Mouse (Mus musculus) WW6 (cell line): ENCODE measurements around the gene Olfr324.

Experiments
- DNase-seq: peaks from one replicate; pipeline ENCODE4 v3.0.0-alpha.2; 2013; ENCODE audit warnings: low read depth, low spot score

Gene Olfr324

DNA sequence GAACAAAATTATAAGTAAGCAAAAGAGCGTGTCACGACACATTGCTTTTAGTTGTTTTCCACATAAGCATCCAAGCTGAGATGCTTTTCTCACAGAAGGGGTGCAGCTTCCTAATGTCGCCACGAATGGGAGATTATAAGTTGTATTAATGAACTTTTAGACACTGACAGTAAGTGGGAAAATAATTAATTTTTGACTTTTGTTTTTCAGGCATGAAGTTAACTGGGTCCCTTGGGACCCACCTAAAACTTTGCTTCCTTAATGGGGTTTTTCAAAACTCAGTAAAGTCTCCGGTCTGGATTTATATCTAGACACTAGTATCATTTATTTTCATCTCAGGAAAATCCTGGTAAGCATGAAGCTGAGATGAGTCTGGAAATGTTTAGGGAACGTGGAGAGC, at the start of gene Olfr324:
Gene Olfr324, plus strand, starts transcription at position 301 of the 400 bp plus-strand sequence.
- DNase-seq, result no peak

DNA sequence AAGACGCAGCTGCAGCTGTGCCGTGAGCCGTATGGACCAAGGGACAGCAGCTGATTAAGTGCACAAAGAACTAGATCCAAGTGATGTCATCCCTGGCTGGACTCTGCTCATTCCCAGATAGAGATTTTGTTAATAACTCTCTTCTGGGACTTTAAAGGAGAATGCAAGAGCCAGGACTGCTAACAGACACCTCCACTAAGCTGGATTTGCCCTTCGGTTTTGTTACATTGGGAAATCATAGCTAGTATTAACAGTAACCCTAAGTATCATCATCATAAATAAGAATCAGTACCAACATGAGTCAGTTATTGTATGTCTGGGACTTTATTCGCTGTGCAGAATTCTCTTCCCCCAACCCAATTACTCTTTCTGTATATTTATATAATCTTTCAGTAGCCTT, 48.6 kb upstream of the Olfr324 start, which contains the start of gene Olfr329-ps:
Gene Olfr329-ps, minus strand, starts transcription at position 101 of the 400 bp plus-strand sequence.
- DNase-seq, result no peak

DNA sequence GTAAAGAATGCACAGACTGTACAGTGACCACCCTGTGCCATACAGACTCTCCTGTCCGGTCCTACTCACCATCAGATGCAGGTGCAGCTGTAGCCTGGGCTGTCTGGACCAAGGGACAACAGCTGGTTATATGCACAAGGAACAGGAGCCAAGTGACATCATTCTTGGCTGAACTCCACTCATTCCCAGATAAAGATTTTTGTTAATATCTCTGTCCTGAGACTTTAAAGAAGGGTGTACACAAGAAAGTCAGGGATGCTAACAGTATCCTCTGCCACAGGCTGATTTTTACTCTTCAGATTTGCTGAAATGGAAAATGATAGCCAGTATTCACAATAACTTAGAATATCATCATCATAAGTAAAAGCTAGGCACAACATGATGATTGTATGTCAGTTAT, 39.4 kb upstream of the Olfr324 start, which contains the start of gene Olfr328:
Gene Olfr328, minus strand, starts transcription at position 101 of the 400 bp plus-strand sequence.
- no peak for DNase-seq

DNA sequence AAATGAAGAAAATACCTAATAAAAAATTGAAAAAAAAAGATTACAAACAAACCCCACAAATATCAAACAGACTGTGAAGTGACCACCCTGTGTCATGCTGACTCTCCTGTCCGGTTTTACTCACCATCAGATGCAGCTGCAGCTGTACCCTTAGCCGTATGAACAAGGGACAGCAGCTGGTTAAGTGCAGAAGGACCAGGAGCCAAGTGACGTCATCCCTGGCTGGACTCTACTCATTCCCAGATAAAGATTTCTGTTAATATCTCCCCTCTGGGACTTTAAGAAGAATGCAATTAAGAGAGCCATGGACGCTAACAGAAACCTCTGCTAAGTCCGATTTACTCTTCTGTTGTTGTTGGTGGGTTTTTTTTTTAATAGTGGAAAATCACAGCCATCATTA, 24.5 kb upstream of the Olfr324 start, which contains the start of gene Olfr224:
Gene Olfr224, minus strand, starts transcription at position 149 of the 400 bp plus-strand sequence.
- DNase-seq, result no peak

DNA sequence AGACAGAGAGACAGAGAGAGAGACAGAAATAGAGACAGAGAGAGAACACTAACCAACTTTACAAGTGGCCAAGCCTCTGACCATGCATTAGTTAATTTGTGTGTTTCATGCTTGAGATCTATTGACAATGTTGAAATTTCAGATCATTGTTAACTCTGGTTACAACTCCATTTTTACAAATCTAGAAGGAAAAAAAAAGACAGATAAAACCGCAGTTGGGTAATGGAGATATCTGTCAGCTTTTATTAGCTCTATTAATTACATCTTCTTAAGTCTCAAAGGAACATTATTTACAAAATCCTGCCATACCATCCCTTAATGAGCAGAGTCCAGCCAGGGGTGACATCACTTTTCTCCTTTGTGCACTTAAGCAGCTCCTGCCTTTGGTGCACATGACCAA, 17.5 kb upstream of the Olfr324 start, which contains the start of gene Olfr325:
Gene Olfr325, plus strand, starts transcription at position 301 of the 400 bp plus-strand sequence.
- DNase-seq, result no peak

DNA sequence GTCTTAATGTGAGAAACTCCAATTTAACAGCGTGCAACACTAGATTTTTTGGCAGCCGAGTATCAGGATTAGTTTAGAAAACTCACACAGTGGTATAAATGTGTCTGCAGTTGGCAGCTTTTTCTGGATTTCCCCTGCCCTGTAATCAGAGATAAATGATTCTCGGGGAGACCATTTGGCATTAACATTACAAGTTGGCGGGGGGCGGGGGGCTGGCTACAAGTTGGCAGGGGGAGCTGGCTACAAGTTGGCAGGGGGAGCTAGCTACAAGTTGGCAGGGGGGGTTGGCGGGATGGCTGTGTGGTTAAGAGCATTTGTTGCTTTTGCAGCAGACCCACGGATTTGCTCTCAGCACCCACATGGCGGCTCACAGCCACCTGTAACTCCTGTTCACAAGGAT, 16.3 kb upstream of the Olfr324 start:
- no peak for DNase-seq

DNA sequence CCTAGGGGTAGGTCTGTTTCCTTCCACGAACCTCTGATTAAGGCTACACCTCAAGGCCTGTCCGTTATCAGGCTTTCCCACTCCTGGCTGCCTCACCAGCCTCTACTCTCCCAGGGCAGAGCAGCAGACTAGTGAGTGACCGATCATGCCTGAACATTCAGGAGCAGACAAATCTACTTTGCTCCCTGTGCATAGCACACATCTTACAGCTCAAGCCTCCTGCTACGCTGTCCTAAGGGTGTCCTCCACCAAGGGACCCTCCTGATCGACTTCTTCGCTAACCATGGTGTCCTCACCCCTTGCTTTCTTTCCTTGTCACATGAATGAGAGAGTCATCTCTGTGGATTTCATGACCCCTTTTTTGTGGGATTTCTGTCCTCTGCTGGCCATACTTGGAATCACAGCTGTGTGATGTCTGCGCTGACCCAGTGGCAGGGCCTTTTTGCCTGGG, 7.0 kb upstream of the Olfr324 start:
- peak; percentile 11 for DNase-seq

DNA sequence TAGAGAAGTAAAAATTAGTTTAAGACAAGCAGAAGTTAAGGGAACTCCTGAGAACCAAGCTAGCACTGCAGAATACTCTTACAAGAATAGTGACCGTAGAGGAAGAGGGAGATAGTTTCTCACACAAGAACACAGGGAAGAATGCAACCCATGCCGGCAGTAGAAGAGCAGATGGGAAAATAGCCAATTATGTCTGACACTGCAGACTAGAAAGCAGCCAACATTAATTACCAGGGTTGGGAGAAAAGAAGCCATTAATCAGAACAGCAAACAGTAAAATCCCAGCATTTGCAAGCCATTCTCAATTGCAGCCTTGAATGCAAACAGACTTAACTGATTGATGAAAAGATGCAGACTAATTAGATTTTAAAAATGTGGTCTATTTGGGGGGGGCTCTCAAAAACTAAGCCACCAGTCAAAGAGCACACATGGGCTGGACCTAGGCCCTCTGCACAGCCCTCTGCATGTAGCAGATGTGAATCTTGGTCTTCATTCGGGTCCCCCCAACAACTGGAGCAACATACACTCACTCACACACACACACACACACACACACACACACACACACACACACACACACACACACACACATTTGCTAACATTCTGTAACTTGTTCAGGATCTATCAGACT, 6.2 kb upstream of the Olfr324 start:
- DNase-seq, result no peak

DNA sequence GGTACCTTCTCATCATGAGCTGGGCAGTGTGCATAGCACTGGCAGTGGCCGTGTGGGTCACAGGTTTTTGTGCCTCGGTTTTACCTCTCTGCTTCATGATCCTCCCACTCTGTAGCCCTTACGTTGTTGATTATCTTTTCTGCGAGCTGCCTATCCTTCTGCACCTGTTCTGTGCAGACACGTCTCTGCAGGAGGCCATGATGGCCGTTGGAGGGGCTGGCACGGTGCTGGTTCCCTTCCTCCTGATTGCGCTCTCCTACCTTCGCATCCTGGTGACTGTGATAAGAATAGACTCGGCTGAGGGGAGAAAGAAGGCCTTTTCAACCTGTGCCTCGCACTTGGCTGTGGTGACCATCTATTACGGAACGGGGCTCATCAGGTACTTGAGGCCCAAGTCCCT, 2.9 kb downstream of the Olfr324 start:
- no peak for DNase-seq

DNA sequence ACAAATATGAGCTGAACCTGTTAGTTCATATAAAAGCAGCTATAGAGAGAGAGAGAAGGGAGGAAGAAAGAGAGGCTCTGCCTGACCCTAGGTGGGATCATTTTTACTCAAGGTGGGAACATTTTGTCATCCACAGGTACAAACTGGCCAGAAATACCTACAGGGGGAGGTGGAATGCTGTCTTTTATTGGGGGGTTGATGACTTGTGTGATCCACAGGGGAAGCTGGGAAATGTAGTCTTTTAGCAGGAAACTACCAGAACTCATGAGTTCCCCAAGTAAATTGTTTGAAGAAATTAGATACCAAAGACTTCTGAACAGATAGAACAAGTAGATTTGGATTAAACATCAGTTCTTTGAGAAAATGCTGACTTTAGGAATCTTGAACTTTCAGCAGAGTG, 7.1 kb downstream of the Olfr324 start:
- no peak for DNase-seq

DNA sequence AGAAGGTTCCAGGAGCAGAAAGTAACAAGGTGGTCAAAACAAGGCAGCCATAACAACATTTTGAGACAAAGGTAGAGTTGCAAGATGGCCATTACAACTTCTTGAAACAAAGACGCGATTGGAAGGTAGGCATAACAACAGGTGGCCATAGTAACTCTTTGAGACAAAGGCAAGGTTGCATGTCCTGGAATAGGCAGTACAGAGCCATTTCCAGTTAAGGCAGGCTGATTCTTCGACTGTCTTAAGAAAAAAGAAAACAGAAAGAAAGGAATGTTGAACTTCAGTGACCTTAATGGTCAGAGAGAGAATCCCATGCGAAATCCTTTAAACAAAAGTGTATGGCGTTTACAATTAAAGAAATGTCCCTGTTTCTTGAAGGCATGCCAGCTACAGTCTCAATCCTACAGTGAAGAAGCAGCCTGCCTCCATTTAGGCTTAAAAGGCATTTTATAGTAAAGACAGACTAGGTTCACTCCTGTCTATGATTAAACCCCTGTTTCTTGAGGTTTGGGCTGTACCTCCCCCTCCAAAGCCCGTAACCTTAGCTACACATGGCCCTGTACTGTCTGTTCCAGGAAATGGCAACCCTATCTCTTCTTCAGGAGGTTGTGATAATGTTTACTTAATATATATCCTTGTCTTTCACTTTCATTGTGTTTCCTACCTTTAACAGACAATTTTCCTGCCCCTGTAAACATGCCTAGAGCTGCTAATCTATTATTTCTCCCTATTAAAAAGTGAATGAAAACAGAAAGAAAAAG, 8.1 kb downstream of the Olfr324 start:
- no peak for DNase-seq

DNA sequence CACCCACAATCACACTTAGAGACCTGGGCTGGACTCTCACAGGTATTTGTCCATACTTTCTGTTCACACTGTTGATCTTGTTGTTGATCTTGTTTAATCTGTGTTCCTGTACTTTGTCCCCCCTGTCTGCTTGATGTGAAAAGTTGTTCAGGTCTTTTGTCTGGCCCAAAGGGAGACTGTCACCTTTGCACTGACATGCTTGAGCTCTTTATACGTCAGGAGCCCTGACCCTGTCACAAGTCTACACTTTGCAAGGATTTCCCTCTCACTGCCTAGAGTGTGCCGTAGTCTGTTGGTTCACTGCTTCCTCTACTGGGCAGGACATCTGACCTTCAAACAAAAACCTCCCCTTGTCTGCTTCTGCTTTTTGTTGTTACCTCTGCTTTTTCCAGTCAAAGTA, 9.8 kb downstream of the Olfr324 start:
- DNase-seq, result no peak

DNA sequence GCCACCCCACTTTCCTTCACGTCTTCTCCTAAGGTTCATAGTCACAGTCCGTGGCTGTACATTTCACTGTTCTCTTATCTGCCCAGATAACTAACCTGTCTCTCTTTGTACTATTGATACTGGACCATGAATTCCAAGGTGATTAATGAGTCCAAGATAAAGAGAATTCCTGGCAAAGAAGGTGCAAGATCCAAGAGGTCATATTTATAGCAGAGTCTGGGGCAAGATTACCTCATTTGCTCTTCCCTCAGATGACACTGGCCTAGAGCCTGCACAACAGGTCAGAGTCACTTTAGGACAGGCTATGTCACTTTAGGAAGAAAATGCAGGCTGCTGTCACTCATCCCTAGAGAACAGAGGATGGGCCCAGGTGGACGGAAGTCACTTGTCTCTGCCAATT, 10.3 kb downstream of the Olfr324 start:
- DNase-seq, result no peak

DNA sequence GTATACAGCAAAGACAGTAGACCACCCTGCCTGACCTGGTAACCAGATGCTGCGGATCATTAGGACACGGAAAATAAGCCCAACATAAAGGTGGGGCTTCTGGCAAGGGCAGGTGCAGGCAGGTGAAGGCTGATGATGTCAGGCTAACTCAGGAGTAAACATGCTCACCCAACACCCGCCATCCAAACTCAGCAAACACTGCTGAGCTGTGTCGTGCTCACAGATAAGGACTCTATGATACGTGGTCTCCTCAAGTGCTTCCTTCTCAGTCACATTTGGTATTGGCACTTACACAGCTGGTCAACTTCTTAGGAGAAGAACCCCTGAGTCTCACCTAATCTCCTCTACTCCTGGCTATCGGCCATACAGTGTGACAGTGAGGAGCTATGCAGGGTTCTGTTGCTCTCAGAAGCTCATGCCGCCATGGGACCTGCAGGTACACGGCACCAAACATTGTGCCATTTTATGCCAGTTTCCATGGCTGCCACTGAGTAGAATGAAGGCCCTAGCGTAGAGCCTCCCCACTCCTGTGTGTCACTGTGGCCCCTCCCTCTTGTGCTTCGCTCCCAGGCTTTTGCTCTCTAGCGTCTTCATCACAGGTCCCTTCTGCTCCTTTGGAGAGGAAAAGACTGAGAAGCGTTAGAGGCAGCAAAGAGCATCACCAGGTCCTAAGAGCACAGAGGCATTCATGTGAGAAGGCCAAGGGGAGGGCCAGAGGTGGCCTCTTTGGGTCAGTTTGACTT, 11.4 kb downstream of the Olfr324 start:
- DNase-seq, result no peak

DNA sequence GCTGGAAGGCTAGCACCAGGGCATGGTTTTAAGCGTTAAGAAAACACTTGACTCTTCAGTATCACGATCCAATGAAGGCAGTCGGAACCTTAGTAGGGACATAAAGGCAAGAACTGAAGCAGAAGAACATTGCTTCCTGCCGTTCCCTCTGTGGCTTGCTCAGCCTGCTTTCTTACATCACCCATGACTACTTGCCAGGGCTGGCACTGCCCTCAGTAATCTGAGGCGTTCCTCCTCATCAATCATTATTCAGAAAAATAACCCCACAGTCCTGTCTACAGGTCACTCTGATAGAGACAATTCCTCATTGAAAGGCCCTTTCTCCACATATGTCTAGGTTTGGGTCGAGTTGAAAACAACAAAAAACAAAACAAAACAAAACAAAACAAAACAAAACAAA, 12.1 kb downstream of the Olfr324 start:
- DNase-seq, result no peak

DNA sequence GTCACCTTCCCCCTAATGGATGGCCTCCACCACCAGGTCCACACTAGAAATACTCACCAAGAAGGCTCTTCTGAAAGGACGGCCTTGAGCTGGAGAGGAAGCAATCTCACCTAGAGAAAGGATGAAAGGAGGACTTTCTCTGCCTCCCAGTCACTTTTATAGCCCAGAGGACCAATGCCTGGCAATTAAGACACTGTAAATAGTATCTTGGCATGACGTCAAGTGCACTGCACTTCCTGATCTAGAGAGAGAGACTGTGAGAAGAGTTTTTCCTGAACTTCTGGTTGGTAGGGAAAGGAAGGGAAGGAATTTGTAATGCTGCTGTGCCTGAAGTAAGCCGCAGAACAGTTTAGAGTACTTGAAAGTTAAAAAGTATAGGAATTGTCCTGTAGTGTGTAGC, 18.4 kb downstream of the Olfr324 start:
- DNase-seq, result no peak

DNA sequence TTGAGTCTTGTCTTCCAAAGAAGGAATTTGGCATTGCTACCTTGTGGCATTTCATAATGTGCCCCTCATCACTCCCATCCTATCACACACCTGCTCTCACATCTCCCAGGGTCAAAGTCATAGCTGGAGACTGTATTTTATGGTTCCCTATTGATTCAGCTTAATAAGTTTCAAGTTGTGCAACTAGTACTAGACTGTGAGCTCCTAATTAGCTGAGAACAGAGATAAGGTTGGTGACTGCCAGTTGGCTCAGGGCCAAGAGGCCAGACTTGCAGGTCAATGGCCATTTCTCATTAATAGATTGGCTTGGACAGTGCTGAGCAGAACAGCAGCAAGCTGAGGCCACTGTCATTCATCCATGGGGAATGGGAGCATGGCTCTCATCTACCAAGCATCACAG, 19.6 kb downstream of the Olfr324 start:
- no peak for DNase-seq

DNA sequence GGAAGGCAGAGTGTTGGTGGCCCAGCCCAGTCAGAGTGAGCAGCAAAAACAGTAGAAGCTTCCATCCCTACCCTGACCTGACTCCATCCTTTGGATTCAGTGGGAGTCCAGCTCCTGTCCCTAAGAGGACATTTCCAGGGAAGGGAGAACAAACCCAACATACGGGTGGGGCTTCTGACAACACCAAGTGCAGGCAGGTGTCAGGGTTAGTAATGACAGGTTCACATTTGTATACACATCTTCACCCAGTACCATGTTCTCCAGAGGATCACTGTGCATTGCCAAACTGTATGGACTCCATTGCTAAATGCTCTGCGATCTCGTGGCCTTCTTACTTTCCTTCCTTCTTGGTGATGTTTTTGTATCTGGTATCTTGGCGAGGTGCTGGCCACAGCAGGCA, 21.1 kb downstream of the Olfr324 start, which contains the start of gene 2210407C18Rik:
Gene 2210407C18Rik, minus strand, starts transcription at position 101 of the 400 bp plus-strand sequence.
- no peak for DNase-seq

DNA sequence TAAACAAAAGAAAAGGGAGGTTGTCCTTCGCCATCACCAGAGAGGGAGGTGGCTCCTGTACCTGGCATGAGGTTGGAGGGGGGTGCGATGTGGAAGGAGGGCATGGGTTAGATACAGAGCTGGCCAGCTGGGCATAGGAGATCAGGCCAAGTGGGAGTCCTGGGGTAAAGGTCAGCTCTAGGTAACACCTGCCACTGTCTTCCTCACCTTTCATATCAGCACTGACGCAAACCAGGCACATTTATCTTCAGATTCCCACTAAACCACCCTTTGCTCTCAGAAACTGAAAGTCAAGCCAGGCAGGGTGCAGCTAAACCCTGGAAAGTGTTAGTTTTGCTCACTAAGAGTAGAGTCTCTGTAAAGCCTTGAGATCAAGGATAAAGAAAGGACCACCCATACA, 23.5 kb downstream of the Olfr324 start:
- DNase-seq, result no peak

DNA sequence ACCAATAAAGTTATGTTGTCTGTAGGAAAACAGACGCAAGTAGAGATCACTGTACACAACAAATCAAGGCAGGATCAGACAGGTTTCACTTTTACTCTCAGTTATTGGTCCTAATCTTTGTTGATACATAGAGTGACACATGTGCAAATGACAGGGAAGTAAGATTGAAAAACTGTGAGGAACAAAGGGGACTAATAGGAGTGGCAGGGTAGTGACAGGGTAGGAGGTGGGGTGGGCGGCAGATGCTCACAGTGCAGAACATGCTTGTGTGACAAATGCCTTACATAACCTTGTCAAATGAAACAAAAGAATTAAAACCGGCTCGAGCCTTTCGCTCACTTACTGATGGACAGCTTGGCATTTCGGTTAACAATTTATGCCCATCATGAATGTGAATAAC, 23.9 kb downstream of the Olfr324 start:
- no peak for DNase-seq

DNA sequence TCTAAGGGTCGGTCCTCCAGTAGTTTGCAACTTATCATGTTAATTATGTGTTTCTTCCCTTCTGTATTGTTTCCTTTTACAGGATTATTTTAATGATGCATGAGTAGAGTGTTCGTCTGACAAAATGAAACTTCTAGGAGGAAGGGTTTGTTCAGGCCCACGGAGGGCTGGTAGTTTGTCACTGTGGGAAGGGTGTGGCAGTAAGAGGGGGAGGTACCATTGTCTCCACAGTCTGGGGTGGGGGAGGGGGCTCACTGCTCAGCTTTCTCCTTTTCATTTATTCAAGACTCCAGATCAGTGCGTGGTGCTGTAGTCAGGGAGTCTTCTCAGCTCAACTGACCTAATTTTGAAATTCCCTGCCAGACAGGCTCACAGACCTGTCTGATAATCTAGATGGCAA, 31.2 kb downstream of the Olfr324 start:
- DNase-seq, result no peak

DNA sequence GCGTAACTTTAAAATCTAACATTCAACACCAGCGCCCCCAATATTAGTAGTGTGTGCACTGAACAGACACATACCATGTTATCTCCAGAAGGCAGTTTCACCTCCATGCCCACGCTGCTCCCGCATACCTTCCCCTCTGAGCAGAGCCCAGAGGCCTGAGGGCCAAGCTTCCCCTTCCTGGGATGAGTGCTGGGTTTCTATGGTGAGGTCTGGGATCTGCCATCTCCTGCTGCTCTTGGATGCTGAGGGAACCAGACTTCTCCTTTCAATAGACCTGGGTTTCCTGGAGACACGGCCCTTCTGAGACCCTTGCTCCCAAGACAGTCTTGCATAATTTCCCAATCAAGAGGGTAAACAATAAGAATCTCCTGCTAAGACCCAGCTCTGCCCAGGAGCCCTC, 35.5 kb downstream of the Olfr324 start, which contains the start of gene Olfr323:
Gene Olfr323, minus strand, starts transcription at position 101 of the 400 bp plus-strand sequence.
- DNase-seq, result no peak
